8 mouse cellular contexts compared by ENCODE assay signal in the genomic region with DNA sequence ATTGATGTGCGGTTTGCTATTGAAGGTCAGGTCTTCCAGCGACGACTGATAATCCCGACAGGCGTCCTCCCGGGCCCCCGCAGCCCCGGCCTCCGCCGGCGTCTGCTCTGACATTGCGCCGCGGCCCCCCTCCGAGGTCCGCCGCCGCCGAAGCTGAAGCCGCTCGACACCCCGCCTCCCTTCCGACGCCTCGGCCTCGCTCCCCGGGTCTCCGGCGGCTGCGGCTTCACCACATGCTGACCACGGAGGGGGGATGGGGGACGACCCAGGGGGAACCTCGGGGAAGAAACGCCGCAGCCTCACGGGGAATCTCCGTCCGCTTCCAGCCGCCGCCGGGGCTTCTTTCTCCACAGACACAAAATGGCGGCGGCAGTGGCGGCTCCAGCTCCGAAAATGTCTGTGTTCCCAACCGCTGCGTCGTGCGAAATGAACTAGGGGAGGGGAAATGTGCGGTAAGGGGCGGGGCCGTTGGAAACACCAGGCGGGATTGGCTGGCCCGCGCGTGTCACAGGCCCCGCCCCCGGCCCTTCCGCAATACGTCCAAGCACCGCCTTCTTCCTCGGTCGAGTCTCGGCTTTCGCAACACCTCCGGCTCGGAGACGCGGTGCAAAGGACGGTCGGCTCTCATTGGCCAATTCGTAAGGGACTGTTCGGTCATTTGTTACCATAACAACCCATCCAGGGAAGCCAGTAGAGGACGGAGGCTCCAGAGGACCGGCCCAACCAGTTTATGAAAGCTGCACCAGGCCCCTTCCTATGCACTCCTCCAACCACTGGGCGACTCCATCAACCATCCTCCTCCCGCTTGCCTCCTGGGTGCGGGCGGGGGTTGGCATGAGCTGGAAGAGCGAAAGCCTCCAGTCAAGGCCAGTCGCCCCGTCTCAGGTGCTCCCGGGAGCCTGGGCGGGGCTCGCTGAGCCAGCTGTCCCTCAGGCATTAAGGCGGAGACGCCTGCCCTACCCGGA. TPM values are rescaled to one million over a fixed set of nuclear protein-coding genes. Genes with fewer than 3 reads are reported as not detected.
DNase-seq lines count a peak whose midpoint lies in the region; ATAC-seq and TF ChIP-seq lines count a peak whose summit lies in the region.

A gene (minus strand): TSS at position 428 of the 965 bp plus-strand sequence.

- TF ChIP-seq POLR2A in kidney, adult 2 months (IDR thresholded peaks at IDR 0.05; ENCODE audit: low read depth, low read length), result peak; percentile 94
- peak; percentile 95 for TF ChIP-seq POLR2A in spleen, adult 2 months (IDR thresholded peaks at IDR 0.05; ENCODE audit: low read depth, low read length)

- WGBS in embryonic facial prominence, embryonic 13.5 days, result under 1% methylated on average over 87 of the region's 88 CpGs
- under 1% methylated on average over 88 of the region's 88 CpGs for WGBS in kidney, adult 2 months
- under 1% methylated on average over 88 of the region's 88 CpGs for WGBS in limb, embryonic 12.5 days
- under 1% methylated on average over 88 of the region's 88 CpGs for WGBS in midbrain, embryonic 15.5 days
- WGBS in spleen, adult 2 months, result under 1% methylated on average over 86 of the region's 88 CpGs

- peak within 1 kb of the TSS; percentile 69 for H3K4me3 ChIP-seq in embryonic facial prominence, embryonic 13.5 days
- peak within 1 kb of the TSS; percentile 99 for H3K4me3 ChIP-seq in kidney, adult 2 months (ENCODE audit: insufficient read depth, low read depth, low read length)
- peak within 1 kb of the TSS; percentile 86 for H3K4me3 ChIP-seq in limb, embryonic 12.5 days (replicated peaks)
- H3K4me3 ChIP-seq in midbrain, embryonic 15.5 days, result peak within 1 kb of the TSS; percentile 94
- peak within 1 kb of the TSS; percentile 99 for H3K4me3 ChIP-seq in spleen, adult 2 months (ENCODE audit: extremely low read depth, insufficient read depth, insufficient read length)

- DNase-seq in 3134 (ENCODE audit: extremely low read depth, insufficient read length, low spot score), result peak; percentile 97
- DNase-seq in adrenal gland, postnatal 36 days, result peak; percentile 94 to 97
- peak; percentile 99 for DNase-seq in heart, adult 18-20 months
- DNase-seq in kidney, adult 2 months, result peak; percentile 99
- DNase-seq in spleen, adult 2 months (ENCODE audit: low read depth in 1 of 2, low spot score in 2 of 2), result peak; percentile 94 to 96

- H3K36me3 ChIP-seq in embryonic facial prominence, embryonic 13.5 days, result 0 out of 2 replicates have a peak, but pooled peaks cover 5% of the 10 kb centered on the region
- no peaks in the 10 kb centered on the region; the same call in 1 of the 2 replicates for H3K36me3 ChIP-seq in kidney, adult 2 months (ENCODE audit: control insufficient read depth, insufficient read depth, low read length)
- H3K36me3 ChIP-seq in limb, embryonic 12.5 days, result no peaks in the 10 kb centered on the region; the same call in 1 of the 2 replicates
- no peaks in the 10 kb centered on the region for H3K36me3 ChIP-seq in midbrain, embryonic 15.5 days (replicated peaks)
- peaks cover 3% of the 10 kb centered on the region for H3K36me3 ChIP-seq in spleen, adult 2 months (ENCODE audit: control insufficient read depth, insufficient read depth, low read length)

- H3K4me2 ChIP-seq in embryonic facial prominence, embryonic 13.5 days, result peak within 1 kb of the TSS; percentile 74
- H3K4me2 ChIP-seq in limb, embryonic 12.5 days, result peak within 1 kb of the TSS; percentile 74
- H3K4me2 ChIP-seq in midbrain, embryonic 15.5 days, result peak within 1 kb of the TSS; percentile 78

- H3K9me3 ChIP-seq in embryonic facial prominence, embryonic 13.5 days, result no peaks in the 10 kb centered on the region
- no peaks in the 10 kb centered on the region for H3K9me3 ChIP-seq in limb, embryonic 12.5 days
- H3K9me3 ChIP-seq in midbrain, embryonic 15.5 days, result no peaks in the 10 kb centered on the region

- peak within 1 kb of the TSS; percentile 97 for H3K27ac ChIP-seq in embryonic facial prominence, embryonic 13.5 days
- peak within 1 kb of the TSS; percentile 96 for H3K27ac ChIP-seq in kidney, adult 2 months (ENCODE audit: insufficient read depth, low read depth, low read length)
- peak within 1 kb of the TSS; percentile 97 for H3K27ac ChIP-seq in limb, embryonic 12.5 days
- peak within 1 kb of the TSS; percentile 99 for H3K27ac ChIP-seq in midbrain, embryonic 15.5 days
- peak within 1 kb of the TSS; percentile 91 for H3K27ac ChIP-seq in spleen, adult 2 months (ENCODE audit: insufficient read depth, low read length)

- peak; percentile 99 for ATAC-seq in embryonic facial prominence, embryonic 13.5 days (ENCODE audit: insufficient number of reproducible peaks, insufficient read depth, low FRiP score, low TSS enrichment, low read depth)
- ATAC-seq in limb, embryonic 12.5 days (ENCODE audit: insufficient number of reproducible peaks, insufficient read depth, low FRiP score, low TSS enrichment, low read depth), result peak; percentile 99
- ATAC-seq in midbrain, embryonic 15.5 days (replicated peaks), result peak; percentile 98

- peaks cover 15% of the 10 kb centered on the region for H3K4me1 ChIP-seq in embryonic facial prominence, embryonic 13.5 days
- H3K4me1 ChIP-seq in kidney, adult 2 months (ENCODE audit: control insufficient read depth, insufficient read depth, low read length), result peaks cover 12% of the 10 kb centered on the region
- H3K4me1 ChIP-seq in limb, embryonic 12.5 days (replicated peaks), result peaks cover 16% of the 10 kb centered on the region
- H3K4me1 ChIP-seq in midbrain, embryonic 15.5 days, result peaks cover 26% of the 10 kb centered on the region
- peaks cover 4% of the 10 kb centered on the region; the same call in 1 of the 2 replicates for H3K4me1 ChIP-seq in spleen, adult 2 months (ENCODE audit: control insufficient read depth, insufficient read depth, insufficient read length)

- peak within 1 kb of the TSS; percentile 99 for H3K9ac ChIP-seq in embryonic facial prominence, embryonic 13.5 days
- peak within 1 kb of the TSS; percentile 93 for H3K9ac ChIP-seq in limb, embryonic 12.5 days (replicated peaks)
- peak within 1 kb of the TSS; percentile 99 for H3K9ac ChIP-seq in midbrain, embryonic 15.5 days

- no peak for TF ChIP-seq CTCF in kidney, adult 2 months (conservative IDR thresholded peaks at IDR 0.05; ENCODE audit: insufficient read depth, insufficient read length, low read depth, low read length)
- no peak for TF ChIP-seq CTCF in spleen, adult 2 months (IDR thresholded peaks at IDR 0.05; ENCODE audit: extremely low read depth, insufficient read depth, insufficient read length, insufficient replicate concordance)

- H3K27me3 ChIP-seq in embryonic facial prominence, embryonic 13.5 days, result no peaks in the 10 kb centered on the region
- no peaks in the 10 kb centered on the region for H3K27me3 ChIP-seq in kidney, adult 2 months (replicated peaks; ENCODE audit: control insufficient read depth, insufficient read depth, low read length)
- H3K27me3 ChIP-seq in limb, embryonic 12.5 days, result no peaks in the 10 kb centered on the region; the same call in 1 of the 2 replicates
- no peaks in the 10 kb centered on the region for H3K27me3 ChIP-seq in midbrain, embryonic 15.5 days (replicated peaks)
- H3K27me3 ChIP-seq in spleen, adult 2 months (ENCODE audit: control insufficient read depth, insufficient read depth, low read length), result no peaks in the 10 kb centered on the region

RNA-seq across cellular contexts. Expression of the gene that starts here (rescaled TPM):
- total RNA-seq in adrenal gland, postnatal 36 days (2021), result 10 to 100 TPM; 61.5 to 64.7 TPM
- 27.2 and 32.5 TPM in 2 replicates for polyA plus RNA-seq in embryonic facial prominence, embryonic 13.5 days (2015; fragmentation: Nextera tagmentation; extraction: Ambion mirVana)
- 10 to 100 TPM; 19.4 to 30.2 TPM for total RNA-seq in heart, adult 18-20 months (2021)
- 15.5 and 17.5 TPM in 2 replicates for polyA plus RNA-seq in kidney, adult 2 months (2012; rRNA removed)
- 31.6 and 34.1 TPM in 2 replicates for polyA plus RNA-seq in limb, embryonic 12.5 days (2016; fragmentation: Nextera tagmentation; extraction: Ambion mirVana)
- polyA plus RNA-seq in midbrain, embryonic 15.5 days (2015; fragmentation: Nextera tagmentation; extraction: Ambion mirVana), result 20.3 and 20.6 TPM in 2 replicates
- polyA plus RNA-seq in spleen, adult 2 months (2012; rRNA removed), result 13.8 and 18.0 TPM in 2 replicates

Comparison
In these comparisons a context has a peak if more than half of its experiments do, and no peak if none do; other contexts are left out.
1. Peak in every context shown above with its lines: DNase-seq, ATAC-seq, H3K4me3 ChIP-seq and H3K27ac ChIP-seq.